Mouse (Mus musculus) cerebellum, adult 2 months (tissue): ENCODE results near the gene Ush2a.

Source experiments
- CTCF ChIP-seq: fragments of 200-500 bp; IDR thresholded peaks from 2 replicates; pipeline ENCODE4 v1.5.1; 2011; ENCODE audit warnings: low read depth, mild to moderate bottlenecking, control low read depth, low read length, moderate library complexity, borderline replicate concordance; ENCODE audit not compliant: insufficient read depth
- POLR2A ChIP-seq: fragments of 200-500 bp; IDR thresholded peaks from 2 replicates; pipeline ENCODE4 v1.6.1; 2011; ENCODE audit warnings: low read length, control low read depth, borderline replicate concordance; ENCODE audit not compliant: insufficient read depth

DNA sequence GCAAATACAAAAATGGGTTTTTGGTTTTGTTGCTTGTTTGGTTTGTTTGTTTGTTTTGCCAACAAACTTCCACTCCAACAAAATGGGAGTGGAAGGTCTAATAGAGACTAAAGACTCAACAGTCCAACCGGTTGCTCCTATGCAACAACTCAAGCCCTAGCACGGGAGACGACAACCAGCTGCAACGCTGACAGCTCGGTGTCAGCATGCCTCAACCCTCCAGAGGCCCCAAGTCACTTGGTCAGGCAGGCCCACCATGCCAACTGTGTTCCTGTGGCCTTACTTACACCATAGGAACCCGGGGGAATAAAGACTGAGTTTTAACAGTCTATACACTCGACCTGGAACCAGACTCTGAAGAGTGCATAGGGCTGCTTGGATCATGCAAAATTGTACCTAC lies 745.0 kb downstream of the Ush2a start:
- TF ChIP-seq CTCF (no peak), POLR2A (no peak)
